Mouse (Mus musculus): ENCODE data around the gene 1810024B03Rik. TPM values are rescaled to one million over a fixed set of nuclear protein-coding genes. Genes with fewer than 3 reads are reported as not detected.
"Not testable (repeated sequence)": the region's sequence is repeated elsewhere in the genome, so short reads cannot be mapped to it uniquely, and the experiment has no call there.

Gene 1810024B03Rik
- polyA plus RNA-seq, 1 experiment: 8.1 TPM

GRCm38 (mm10) chr2:127182598-127183381 is 25.3 kb downstream of the 1810024B03Rik start:
- Histone ChIP-seq H3K4me3 (ENCODE audit: control insufficient read depth, low read depth, low read length) (peak overlapping the region; percentile 81), H3K36me3 (ENCODE audit: control insufficient read depth, insufficient read depth, low read length) (no peaks in the 10 kb centered on the region), H3K27me3 (ENCODE audit: control insufficient read depth, insufficient read depth, low read length) (no peaks in the 10 kb centered on the region), H3K4me1 (ENCODE audit: control insufficient read depth, insufficient read depth, low read length) (no peaks in the 10 kb centered on the region), H3K27ac (ENCODE audit: control insufficient read depth, insufficient read depth, low read depth, low read length) (peak overlapping the region; percentile 32)
- TF ChIP-seq POLR2A (IDR thresholded peaks at IDR 0.05; ENCODE audit: control insufficient read depth, low read depth, low read length) (peak; percentile 43), CTCF (IDR thresholded peaks at IDR 0.05; ENCODE audit: control insufficient read depth, insufficient read depth, insufficient replicate concordance, low read depth, low read length) (no peak)

GRCm38 (mm10) chr2:127166261-127166660 is 41.8 kb downstream of the 1810024B03Rik start:
- not testable (repeated sequence) for H3K27ac ChIP-seq (ENCODE audit: control insufficient read depth, insufficient read depth, low read depth, low read length); H3K27me3 ChIP-seq (ENCODE audit: control insufficient read depth, insufficient read depth, low read length); H3K4me1 ChIP-seq (ENCODE audit: control insufficient read depth, insufficient read depth, low read length); H3K4me3 ChIP-seq (ENCODE audit: control insufficient read depth, low read depth, low read length); H3K36me3 ChIP-seq (ENCODE audit: control insufficient read depth, insufficient read depth, low read length)

DNA sequence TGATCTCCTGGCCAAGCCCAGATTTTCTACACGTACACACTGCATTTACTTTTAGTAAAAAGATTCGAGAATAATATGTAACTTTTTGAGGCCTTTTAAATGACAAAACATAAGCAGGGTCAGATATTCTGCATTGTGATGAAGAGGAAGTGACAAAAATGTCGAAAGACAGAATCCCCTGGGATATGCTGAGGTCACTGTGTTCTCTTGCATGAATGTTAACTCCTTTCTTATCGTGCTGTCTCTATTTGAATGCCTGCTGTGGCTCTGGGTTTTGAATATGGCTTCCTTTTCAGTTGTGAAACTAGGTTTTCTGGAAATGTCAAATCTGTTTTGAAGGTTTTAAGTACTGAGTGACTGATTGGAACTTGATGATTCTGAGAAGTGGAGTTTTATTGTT is 42.4 kb downstream of the 1810024B03Rik start:
- no peaks in the 10 kb centered on the region for H3K36me3 ChIP-seq (ENCODE audit: control insufficient read depth, insufficient read depth, low read length)
- H3K27me3 ChIP-seq (ENCODE audit: control insufficient read depth, insufficient read depth, low read length): no peaks in the 10 kb centered on the region
- TF ChIP-seq CTCF (IDR thresholded peaks at IDR 0.05; ENCODE audit: control insufficient read depth, insufficient read depth, insufficient replicate concordance, low read depth, low read length) (no peak), POLR2A (IDR thresholded peaks at IDR 0.05; ENCODE audit: control insufficient read depth, low read depth, low read length) (no peak)
- H3K4me1 ChIP-seq (ENCODE audit: control insufficient read depth, insufficient read depth, low read length): no peaks in the 10 kb centered on the region
- H3K27ac ChIP-seq (ENCODE audit: control insufficient read depth, insufficient read depth, low read depth, low read length): no peak overlapping the region
- H3K4me3 ChIP-seq (ENCODE audit: control insufficient read depth, low read depth, low read length): no peak overlapping the region

DNA sequence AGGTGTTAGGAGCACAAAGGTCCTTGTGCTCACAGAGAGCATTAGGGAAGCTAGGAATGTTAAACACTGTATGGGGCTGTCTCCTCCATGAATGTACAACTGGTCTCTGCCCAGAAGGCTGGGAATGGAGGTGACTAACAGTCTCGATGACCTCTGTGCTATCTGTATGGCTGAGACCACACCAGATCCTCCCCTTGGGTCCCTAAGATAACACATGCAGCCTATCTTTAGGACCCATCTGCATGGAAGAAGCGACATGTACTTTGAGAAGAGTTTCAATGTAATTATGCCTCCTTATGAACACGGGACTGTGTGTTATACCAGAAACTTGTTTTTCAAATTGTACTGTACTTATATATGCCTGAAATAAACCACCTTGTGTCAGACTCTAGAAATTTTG is 62.4 kb downstream of the 1810024B03Rik start:
- TF ChIP-seq CTCF (IDR thresholded peaks at IDR 0.05; ENCODE audit: control insufficient read depth, insufficient read depth, insufficient replicate concordance, low read depth, low read length): no peak
- TF ChIP-seq POLR2A (IDR thresholded peaks at IDR 0.05; ENCODE audit: control insufficient read depth, low read depth, low read length): no peak
- Histone ChIP-seq H3K36me3 (ENCODE audit: control insufficient read depth, insufficient read depth, low read length) (no peaks in the 10 kb centered on the region), H3K27ac (ENCODE audit: control insufficient read depth, insufficient read depth, low read depth, low read length) (no peak overlapping the region), H3K27me3 (ENCODE audit: control insufficient read depth, insufficient read depth, low read length) (no peaks in the 10 kb centered on the region), H3K4me1 (ENCODE audit: control insufficient read depth, insufficient read depth, low read length) (peaks cover 9% of the 10 kb centered on the region), H3K4me3 (ENCODE audit: control insufficient read depth, low read depth, low read length) (no peak overlapping the region)

- no peaks in the 10 kb centered on the region for H3K36me3 ChIP-seq (ENCODE audit: control insufficient read depth, insufficient read depth, low read length)
- H3K27me3 ChIP-seq (ENCODE audit: control insufficient read depth, insufficient read depth, low read length): no peaks in the 10 kb centered on the region
- TF ChIP-seq CTCF (IDR thresholded peaks at IDR 0.05; ENCODE audit: control insufficient read depth, insufficient read depth, insufficient replicate concordance, low read depth, low read length): no peak
- TF ChIP-seq POLR2A (IDR thresholded peaks at IDR 0.05; ENCODE audit: control insufficient read depth, low read depth, low read length): peak; percentile 37
- peak within 1 kb of the TSS; percentile 90 for H3K4me3 ChIP-seq (ENCODE audit: control insufficient read depth, low read depth, low read length)
- peak within 1 kb of the TSS; percentile 39; the same call in 1 of the 2 replicates for H3K27ac ChIP-seq (ENCODE audit: control insufficient read depth, insufficient read depth, low read depth, low read length)
- H3K4me1 ChIP-seq (ENCODE audit: control insufficient read depth, insufficient read depth, low read length): peaks cover 9% of the 10 kb centered on the region
These were observed 64.7 kb downstream of the 1810024B03Rik start, which contains the start of gene Itpripl1 for GRCm38 (mm10) chr2:127143158-127144063. Itpripl1 (minus strand) TSS chr2:127143442.

GRCm38 (mm10) chr2:127142577-127143157 is 65.4 kb downstream of the 1810024B03Rik start:
- peak; percentile 71; the same call in 1 of the 2 replicates for TF ChIP-seq POLR2A (IDR thresholded peaks at IDR 0.05; ENCODE audit: control insufficient read depth, low read depth, low read length)
- no peak for TF ChIP-seq CTCF (IDR thresholded peaks at IDR 0.05; ENCODE audit: control insufficient read depth, insufficient read depth, insufficient replicate concordance, low read depth, low read length)
- peak overlapping the region; percentile 39; the same call in 1 of the 2 replicates for H3K27ac ChIP-seq (ENCODE audit: control insufficient read depth, insufficient read depth, low read depth, low read length)
- no peaks in the 10 kb centered on the region for H3K36me3 ChIP-seq (ENCODE audit: control insufficient read depth, insufficient read depth, low read length)
- peaks cover 9% of the 10 kb centered on the region for H3K4me1 ChIP-seq (ENCODE audit: control insufficient read depth, insufficient read depth, low read length)
- H3K27me3 ChIP-seq (ENCODE audit: control insufficient read depth, insufficient read depth, low read length): no peaks in the 10 kb centered on the region
- H3K4me3 ChIP-seq (ENCODE audit: control insufficient read depth, low read depth, low read length): peak overlapping the region; percentile 90

- peak overlapping the region; percentile 90 for H3K4me3 ChIP-seq (ENCODE audit: control insufficient read depth, low read depth, low read length)
- H3K27ac ChIP-seq (ENCODE audit: control insufficient read depth, insufficient read depth, low read depth, low read length): no peak overlapping the region
- H3K36me3 ChIP-seq (ENCODE audit: control insufficient read depth, insufficient read depth, low read length): no peaks in the 10 kb centered on the region
- peaks cover 10% of the 10 kb centered on the region for H3K4me1 ChIP-seq (ENCODE audit: control insufficient read depth, insufficient read depth, low read length)
- TF ChIP-seq POLR2A (IDR thresholded peaks at IDR 0.05; ENCODE audit: control insufficient read depth, low read depth, low read length) (no peak), CTCF (IDR thresholded peaks at IDR 0.05; ENCODE audit: control insufficient read depth, insufficient read depth, insufficient replicate concordance, low read depth, low read length) (no peak)
- no peaks in the 10 kb centered on the region for H3K27me3 ChIP-seq (ENCODE audit: control insufficient read depth, insufficient read depth, low read length)
These were observed 66.0 kb downstream of the 1810024B03Rik start for GRCm38 (mm10) chr2:127142031-127142430.
